Mouse (Mus musculus) bone marrow macrophage, adult 2 months (primary cell): Measurements from ENCODE around the gene 5530401A14Rik.

Experiments
- CTCF ChIP-seq: IDR thresholded peaks from 2 replicates; pipeline ENCODE4 v1.5.1; 2012; ENCODE audit warnings: low read depth, mild to moderate bottlenecking, low read length, moderate library complexity
- POLR2A ChIP-seq: IDR thresholded peaks from 2 replicates; pipeline ENCODE4 v1.6.1; 2012; ENCODE audit warnings: mild to moderate bottlenecking, low read depth, low read length, borderline replicate concordance

- TF ChIP-seq CTCF (no peak), POLR2A (no peak)
These were observed 37.3 kb downstream of the 5530401A14Rik start for GRCm38 (mm10) chr11:81897547-81898354.
